Mouse (Mus musculus) lung, adult 2 months (tissue): ENCODE data around the gene Polr2b. TPM values are rescaled to one million over a fixed set of nuclear protein-coding genes. Genes with fewer than 3 reads are reported as not detected.

Source experiments
- DNase-seq: peaks from one replicate; pipeline ENCODE4 v3.0.0; 2022
- H3K4me1 ChIP-seq: fragments of 200-500 bp; 2 replicates; pipeline ENCODE4 v1.6.1; 2011; ENCODE audit warnings: low read length; ENCODE audit not compliant: control insufficient read depth, insufficient read depth
- H3K4me3 ChIP-seq: fragments of 200-500 bp; replicated peaks from 2 replicates; pipeline ENCODE3; 2011; ENCODE audit warnings: low read depth, mild to moderate bottlenecking, control low read depth, low read length; ENCODE audit errors: extremely low read depth
- CTCF ChIP-seq: fragments of 200-500 bp; IDR thresholded peaks from 2 replicates; pipeline ENCODE4 v1.5.1; 2011; ENCODE audit warnings: mild to moderate bottlenecking, low read length, control low read depth; ENCODE audit not compliant: insufficient read depth
- POLR2A ChIP-seq: fragments of 200-500 bp; IDR thresholded peaks from 2 replicates; pipeline ENCODE4 v1.6.1; 2011; ENCODE audit warnings: low read depth, mild to moderate bottlenecking, control low read depth, low read length, borderline replicate concordance; ENCODE audit errors: extremely low read depth
- WGBS: fragments of 180-500 bp; shearing (Covaris S2); methylation state at CpG from one replicate; pipeline ENCODE4 v1.1.7; 2018; 5-methylcytosine and 5-hydroxymethylcytosine counted together
- polyA plus RNA-seq: library from polyadenylated mRNA; depleted of rRNA; stranded (reverse); fragments of >200 nt; gene quantifications from 2 replicates; pipeline ENCODE4 v1.2.3, GENCODE M21; 2012

Gene Polr2b
- polyA plus RNA-seq, 1 experiment, result 18.6 TPM

DNA sequence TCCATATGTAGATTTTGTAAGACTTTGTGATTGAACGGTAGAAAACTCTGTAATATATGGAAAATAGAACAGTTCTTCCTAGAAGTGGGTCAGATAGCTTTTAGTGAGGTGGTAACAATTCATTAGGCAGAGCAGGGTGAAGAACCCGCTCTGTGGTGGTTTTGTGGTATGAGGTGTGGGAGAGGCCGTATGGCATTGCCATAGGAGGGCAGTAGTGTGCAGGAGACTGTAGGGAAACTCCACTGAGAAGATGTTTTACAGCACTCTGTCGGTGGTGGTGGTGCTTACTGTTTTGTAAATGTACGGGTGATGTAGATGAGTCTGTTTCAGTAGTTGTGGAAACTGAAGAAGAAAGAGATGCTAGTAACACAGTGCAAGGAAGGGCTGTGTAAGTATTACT, 20.2 kb downstream of the Polr2b start:
- WGBS, result 76% methylated on average over 5 of the region's 5 CpGs
- DNase-seq, result no peak
- Histone ChIP-seq H3K4me3 (no peak overlapping the region), H3K4me1 (no peaks in the 10 kb centered on the region)
- TF ChIP-seq CTCF, result no peak
- TF ChIP-seq POLR2A, result no peak

DNA sequence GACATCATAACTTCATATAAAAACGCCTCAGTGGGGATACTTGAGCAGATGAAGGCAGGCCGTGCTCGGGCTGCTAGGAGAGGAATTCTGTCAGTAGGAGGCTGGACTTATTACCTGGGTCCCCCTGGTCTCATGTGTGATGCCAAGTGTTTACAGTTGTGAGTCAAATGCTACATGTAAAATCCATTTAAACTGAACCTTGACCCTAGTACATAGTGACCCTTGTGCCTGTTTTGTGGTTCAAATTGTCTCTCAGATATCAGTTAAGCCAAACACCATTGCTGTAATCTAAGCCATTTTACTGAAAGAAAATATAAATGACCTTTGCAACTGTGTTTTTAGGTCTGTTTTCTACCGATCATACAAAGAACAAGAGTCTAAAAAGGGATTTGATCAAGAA, 30.1 kb downstream of the Polr2b start:
- TF ChIP-seq POLR2A, result no peak
- no peak for TF ChIP-seq CTCF
- 85% methylated on average over 4 of the region's 4 CpGs for WGBS

DNA sequence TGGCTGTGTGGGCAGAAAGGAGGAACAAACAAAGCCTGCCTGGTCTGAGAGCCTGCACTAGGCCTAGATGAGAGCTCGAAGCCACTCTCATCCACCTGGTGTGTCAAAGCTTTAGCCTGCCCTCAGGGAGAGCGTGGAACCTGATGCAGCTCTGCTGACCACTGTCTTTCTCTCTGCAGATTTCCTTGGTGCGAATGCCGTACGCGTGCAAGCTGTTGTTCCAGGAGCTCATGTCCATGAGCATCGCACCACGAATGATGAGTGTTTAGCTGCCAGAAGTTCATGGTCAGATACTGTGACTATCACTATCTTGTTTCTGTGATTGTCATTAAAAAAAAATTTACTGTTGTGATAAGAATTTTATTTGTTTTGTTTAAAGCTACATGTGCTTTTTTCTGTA, 39.0 kb downstream of the Polr2b start:
- 94% methylated on average over 8 of the region's 8 CpGs for WGBS
- no peak for TF ChIP-seq POLR2A
- no peak for TF ChIP-seq CTCF
- no peaks in the 10 kb centered on the region for H3K4me1 ChIP-seq
- H3K4me3 ChIP-seq, result no peak overlapping the region
- no peak for DNase-seq

More for the DNA sequence above, 30.1 kb downstream of the Polr2b start:
- DNase-seq, result no peak
- no peaks in the 10 kb centered on the region for H3K4me1 ChIP-seq
- no peak overlapping the region for H3K4me3 ChIP-seq

DNA sequence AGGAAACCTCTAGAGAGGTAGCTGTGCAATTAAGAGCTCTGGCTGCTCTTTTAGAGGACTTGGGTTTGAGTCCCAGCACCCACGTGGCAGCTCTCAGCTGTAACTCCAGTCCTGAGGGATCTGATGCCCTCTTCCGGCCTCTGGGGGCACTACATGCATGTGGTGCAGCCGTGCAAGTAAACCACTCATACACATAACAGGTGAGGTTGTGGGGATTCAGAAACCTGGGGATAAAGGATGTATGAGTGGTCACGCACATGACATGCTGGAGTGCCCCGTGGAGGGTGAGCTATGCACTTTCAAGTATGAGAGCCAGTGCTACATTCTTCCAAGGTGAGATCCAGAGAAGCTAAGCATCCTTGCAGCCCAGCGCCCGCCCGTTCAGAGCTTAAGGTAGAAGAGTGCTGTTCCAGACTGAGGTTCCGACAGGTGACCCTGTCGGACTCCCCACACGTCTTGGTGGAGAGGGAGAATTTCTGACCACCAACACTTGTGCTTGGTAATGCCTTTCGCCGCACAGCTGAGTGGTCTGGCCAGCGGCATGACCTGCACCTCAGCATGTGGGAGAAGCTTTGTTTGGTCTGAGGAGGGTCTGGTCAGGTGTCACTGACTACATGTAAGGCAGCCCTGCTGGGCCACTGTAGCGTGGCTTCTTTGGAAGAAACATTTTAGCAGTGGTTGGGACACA, 40.2 kb downstream of the Polr2b start:
- TF ChIP-seq CTCF (no peak), POLR2A (no peak)
- Histone ChIP-seq H3K4me1 (peaks cover 5% of the 10 kb centered on the region; the same call in 1 of the 2 replicates), H3K4me3 (no peak overlapping the region)
- WGBS, result 91% methylated on average over 15 of the region's 15 CpGs
- DNase-seq, result no peak

DNA sequence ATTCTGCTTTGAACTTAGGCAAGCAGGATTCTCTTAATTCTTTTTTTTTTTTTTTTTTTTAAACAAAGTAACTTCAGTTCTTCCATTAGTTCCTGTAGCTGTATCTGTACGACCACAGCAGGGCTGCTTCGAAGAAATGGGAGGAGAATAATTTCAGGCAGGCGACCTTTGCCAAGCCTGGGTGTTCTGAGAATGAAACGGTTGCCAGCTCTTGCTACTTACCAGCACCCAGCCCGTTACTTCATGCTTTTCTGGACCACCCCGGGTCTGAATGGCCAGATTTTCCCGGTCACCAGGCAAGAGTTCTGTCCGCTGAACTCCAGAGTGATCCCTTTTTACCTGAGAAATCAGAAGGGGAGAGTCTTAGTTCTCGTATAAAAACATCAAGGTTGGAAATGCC, 41.7 kb downstream of the Polr2b start:
- no peak for DNase-seq
- Histone ChIP-seq H3K4me1 (peaks cover 10% of the 10 kb centered on the region), H3K4me3 (no peak overlapping the region)
- WGBS, result 73% methylated on average over 9 of the region's 9 CpGs
- no peak for TF ChIP-seq POLR2A
- TF ChIP-seq CTCF, result no peak

DNA sequence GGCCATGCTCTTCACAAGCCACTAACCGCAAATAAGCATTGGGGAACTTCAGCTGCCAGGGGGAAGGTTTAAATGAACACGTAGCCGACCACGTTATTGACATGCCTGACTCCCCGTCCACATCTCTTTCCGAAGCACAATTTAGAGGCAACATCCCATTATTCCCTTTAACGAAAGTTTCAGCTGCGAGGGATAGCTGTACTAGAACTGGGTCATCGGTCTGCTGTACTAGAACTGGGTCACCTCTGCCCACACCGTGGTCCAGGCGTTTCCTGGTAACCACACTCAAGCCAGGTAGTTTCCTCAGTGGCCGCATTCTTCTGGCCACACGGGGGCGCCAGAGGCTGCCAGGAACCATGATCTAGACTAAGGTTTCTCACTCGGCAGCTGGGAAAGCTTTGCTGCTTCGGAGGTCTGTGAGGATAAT, 44.4 kb downstream of the Polr2b start:
- DNase-seq, result peak; percentile 84
- H3K4me1 ChIP-seq, result peaks cover 15% of the 10 kb centered on the region
- TF ChIP-seq CTCF, result peak; percentile 87
- TF ChIP-seq POLR2A, result no peak
- no peak overlapping the region for H3K4me3 ChIP-seq
- WGBS, result 15% methylated on average over 16 of the region's 16 CpGs

DNA sequence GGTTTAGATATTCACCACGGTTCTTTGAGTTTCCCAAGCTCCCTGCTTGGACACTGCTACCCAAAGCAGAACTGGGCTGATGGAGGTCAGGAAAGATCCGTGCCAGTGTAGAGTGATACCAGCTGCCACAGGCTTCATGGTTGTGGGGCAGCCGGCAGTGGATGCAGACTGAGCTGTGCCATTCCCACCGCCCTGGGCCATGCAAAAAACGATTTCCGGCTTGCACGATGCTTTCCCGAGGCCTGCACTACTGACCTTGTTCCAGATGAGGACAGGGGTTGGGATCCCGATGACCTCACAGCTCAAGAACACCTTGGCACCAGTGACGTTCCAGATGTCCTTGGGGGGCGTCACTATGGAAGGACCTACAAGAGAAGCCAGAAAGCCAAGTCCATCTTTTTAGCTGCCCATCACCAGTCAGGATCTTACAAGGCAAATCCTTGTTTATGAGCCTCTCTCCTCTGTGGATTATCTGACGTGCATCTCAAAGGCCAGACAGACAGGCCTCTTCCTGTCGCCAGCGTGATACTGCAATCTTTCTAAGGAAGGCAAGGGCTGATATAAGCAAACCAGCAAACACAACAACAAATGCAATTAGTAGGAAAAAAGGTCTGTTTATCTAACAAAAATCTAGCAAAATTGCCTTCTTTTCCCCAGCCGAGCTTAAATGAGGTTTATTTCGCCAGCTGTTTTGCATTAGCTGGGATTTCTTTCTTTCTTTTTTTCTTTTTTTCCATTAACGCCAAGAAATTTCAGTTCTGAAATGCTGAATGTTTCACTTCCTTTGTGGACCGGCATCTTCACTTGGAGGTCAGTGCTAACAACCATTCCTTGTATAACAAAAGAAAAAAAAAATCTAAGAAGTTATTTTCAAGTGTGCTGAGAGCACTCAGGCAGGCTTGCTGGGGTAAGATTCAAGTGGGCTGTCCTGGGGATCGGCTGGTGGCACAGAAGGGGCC, 45.6 kb downstream of the Polr2b start:
- DNase-seq, result no peak
- Histone ChIP-seq H3K4me3 (no peak overlapping the region), H3K4me1 (peaks cover 15% of the 10 kb centered on the region)
- 47% methylated on average over 19 of the region's 19 CpGs for WGBS
- TF ChIP-seq CTCF (no peak), POLR2A (no peak)

DNA sequence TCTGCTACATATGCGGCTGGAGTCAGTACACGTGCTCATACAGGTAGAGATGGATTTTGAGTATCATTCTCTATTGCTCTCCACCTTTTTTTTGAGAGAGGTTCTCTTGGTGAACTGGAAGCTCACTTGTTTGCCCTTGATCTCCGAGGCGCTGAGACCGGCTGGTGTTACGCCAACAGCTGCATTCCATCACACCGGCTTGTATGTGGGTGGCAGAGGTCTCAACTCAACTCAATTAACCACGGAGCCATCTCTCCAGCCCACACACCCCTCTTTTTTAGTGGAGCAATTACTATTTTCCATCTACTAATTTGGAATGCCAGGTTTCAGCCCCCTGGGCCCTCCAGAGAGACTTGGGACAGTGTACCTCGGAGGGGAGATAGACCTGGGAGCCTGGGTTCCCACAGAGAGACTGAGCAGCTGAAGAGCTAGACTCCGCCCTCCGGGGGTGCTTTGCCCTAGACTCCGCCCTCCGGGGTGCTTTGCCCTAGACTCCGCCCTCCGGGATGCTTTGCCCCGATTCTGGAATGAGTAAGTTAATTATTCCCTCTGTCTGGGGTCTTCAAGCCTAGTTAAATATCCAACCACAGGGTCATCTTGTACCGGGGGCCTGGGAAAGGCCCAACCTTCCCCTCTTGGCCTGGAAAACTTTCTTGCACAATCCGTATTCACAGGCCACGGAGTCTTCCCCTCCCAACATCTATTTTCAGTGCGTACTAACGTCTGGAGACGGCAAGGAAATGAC, 47.6 kb downstream of the Polr2b start:
- H3K4me3 ChIP-seq, result peak overlapping the region; percentile 55
- TF ChIP-seq CTCF (no peak), POLR2A (peak; percentile 43; the same call in 1 of the 2 replicates)
- 16% methylated on average over 22 of the region's 22 CpGs for WGBS
- peak; percentile 86 for DNase-seq
- H3K4me1 ChIP-seq, result peaks cover 15% of the 10 kb centered on the region

DNA sequence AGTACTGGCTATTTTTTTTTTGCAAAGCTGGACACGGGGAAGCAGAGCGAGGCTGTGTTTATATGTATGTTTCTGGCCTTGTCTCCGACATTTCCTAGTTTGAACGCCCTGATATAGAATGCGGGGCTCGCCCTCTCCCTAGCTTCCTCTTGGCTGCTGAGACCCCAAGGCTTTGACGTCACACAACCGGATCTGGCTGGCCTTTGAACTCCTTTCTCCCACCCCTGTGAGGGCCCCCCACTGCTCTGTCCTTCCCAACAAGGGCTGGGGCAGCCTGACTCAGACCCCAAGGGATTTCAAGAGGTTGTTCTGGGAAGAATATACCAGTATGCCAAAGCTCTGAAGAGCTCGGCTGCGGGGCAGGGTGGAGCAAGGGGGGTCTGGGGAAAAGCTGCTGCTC, 48.4 kb downstream of the Polr2b start:
- TF ChIP-seq POLR2A, result 0 out of 2 replicates have a peak, but pooled peaks have one; percentile 26
- no peak for TF ChIP-seq CTCF
- H3K4me1 ChIP-seq, result peaks cover 19% of the 10 kb centered on the region
- peak overlapping the region; percentile 25 for H3K4me3 ChIP-seq
- DNase-seq, result peak; percentile 68
- WGBS, result 4% methylated on average over 10 of the region's 10 CpGs
